Mouse (Mus musculus) hindbrain, embryonic 10.5 days (tissue): Measurements from ENCODE around the gene Dnajb1. TPM values are rescaled to one million over a fixed set of nuclear protein-coding genes. Genes with fewer than 3 reads are reported as not detected.
A peak's percentile ranks its signal among the peaks of the same experiment; 100 is the strongest.

Source experiments
- DNase-seq: peaks from one replicate; pipeline ENCODE4 v3.0.0-alpha.2; 2017; ENCODE audit warnings: low spot score
- H3K27ac ChIP-seq: fragments of 300-500 bp; sonication (generic); 2 replicates; pipeline ENCODE4 v1.5.1; 2016; ENCODE audit warnings: mild to moderate bottlenecking, moderate library complexity
- H3K27me3 ChIP-seq: fragments of 300-500 bp; sonication (generic); 2 replicates; pipeline ENCODE4 v1.6.1; 2016; ENCODE audit warnings: mild to moderate bottlenecking; ENCODE audit not compliant: poor library complexity, insufficient read depth, severe bottlenecking
- H3K36me3 ChIP-seq: fragments of 300-500 bp; sonication (generic); 2 replicates; pipeline ENCODE4 v1.6.1; 2016; ENCODE audit warnings: mild to moderate bottlenecking, moderate library complexity
- H3K4me1 ChIP-seq: fragments of 300-500 bp; sonication (generic); replicated peaks from 2 replicates; pipeline ENCODE4 v1.6.1; 2016; ENCODE audit warnings: mild to moderate bottlenecking
- H3K4me3 ChIP-seq: fragments of 300-500 bp; sonication (generic); 2 replicates; pipeline ENCODE4 v1.5.1; 2016; ENCODE audit warnings: mild to moderate bottlenecking, moderate library complexity
- H3K9me3 ChIP-seq: fragments of 300-500 bp; sonication (generic); 2 replicates; pipeline ENCODE4 v1.6.1; 2016; ENCODE audit warnings: mild to moderate bottlenecking, moderate library complexity
- WGBS: fragments of 180-500 bp; shearing (Covaris S2); methylation state at CpG from one replicate; pipeline ENCODE4 v1.1.7; 2016; 5-methylcytosine and 5-hydroxymethylcytosine counted together
- polyA plus RNA-seq: library from polyadenylated mRNA; unstranded; fragments of >200 nt; fragmentation: Nextera tagmentation; extraction: Ambion mirVana; gene quantifications from 2 replicates; pipeline ENCODE4 v1.2.1, GENCODE M21; 2016

Dnajb1 gene
- polyA plus RNA-seq, 1 experiment from 2014 or later, result 71.9 TPM

DNA sequence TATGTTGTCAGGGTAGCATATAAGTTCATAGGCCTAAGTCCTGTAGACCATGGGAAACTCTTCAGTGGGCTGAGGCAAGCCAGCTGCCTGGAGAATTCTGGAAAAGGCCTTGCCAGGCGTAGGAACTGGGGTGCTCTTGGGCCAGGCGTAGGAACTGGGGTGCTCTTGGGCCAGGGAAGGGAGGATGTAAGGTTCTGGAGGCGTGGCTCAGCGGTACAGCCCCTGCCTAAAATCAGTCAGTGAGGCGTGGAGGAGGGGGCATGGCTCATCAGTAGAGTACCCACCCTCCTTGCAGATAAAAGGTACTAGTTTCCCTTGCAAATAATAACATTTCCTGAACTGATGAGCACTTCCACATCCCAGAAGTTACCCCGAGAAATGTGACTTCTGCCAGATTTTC, 46.7 kb downstream of the Dnajb1 start:
- 92% methylated on average over 6 of the region's 6 CpGs for WGBS
- no peaks in the 10 kb centered on the region for H3K9me3 ChIP-seq

GRCm38 (mm10) chr8:83656043-83656442, 48.0 kb downstream of the Dnajb1 start:
- H3K27ac ChIP-seq, result no peak overlapping the region
- WGBS, result 91% methylated on average over 9 of the region's 9 CpGs

More for the DNA sequence above, 46.7 kb downstream of the Dnajb1 start:
- no peaks in the 10 kb centered on the region for H3K27me3 ChIP-seq
- no peak overlapping the region for H3K4me3 ChIP-seq
- H3K4me1 ChIP-seq, result peaks cover 30% of the 10 kb centered on the region
- H3K27ac ChIP-seq, result no peak overlapping the region
- DNase-seq, result no peak
- H3K36me3 ChIP-seq, result peaks cover 39% of the 10 kb centered on the region

GRCm38 (mm10) chr8:83656484-83657246, 48.7 kb downstream of the Dnajb1 start:
- no peak for DNase-seq
- Histone ChIP-seq H3K4me1 (peaks cover 49% of the 10 kb centered on the region), H3K27ac (peak overlapping the region; percentile 30; the same call in 1 of the 2 replicates), H3K4me3 (no peak overlapping the region), H3K9me3 (no peaks in the 10 kb centered on the region), H3K27me3 (no peaks in the 10 kb centered on the region), H3K36me3 (peaks cover 39% of the 10 kb centered on the region)
- whole genome bisulfite sequencing, result 80% methylated on average over 13 of the region's 13 CpGs

More at GRCm38 (mm10) chr8:83656043-83656442, 48.0 kb downstream of the Dnajb1 start:
- H3K9me3 ChIP-seq, result no peaks in the 10 kb centered on the region
- no peaks in the 10 kb centered on the region for H3K27me3 ChIP-seq
- peaks cover 43% of the 10 kb centered on the region for H3K4me1 ChIP-seq
- H3K4me3 ChIP-seq, result no peak overlapping the region
- no peak for DNase-seq
- H3K36me3 ChIP-seq, result peaks cover 39% of the 10 kb centered on the region

DNA sequence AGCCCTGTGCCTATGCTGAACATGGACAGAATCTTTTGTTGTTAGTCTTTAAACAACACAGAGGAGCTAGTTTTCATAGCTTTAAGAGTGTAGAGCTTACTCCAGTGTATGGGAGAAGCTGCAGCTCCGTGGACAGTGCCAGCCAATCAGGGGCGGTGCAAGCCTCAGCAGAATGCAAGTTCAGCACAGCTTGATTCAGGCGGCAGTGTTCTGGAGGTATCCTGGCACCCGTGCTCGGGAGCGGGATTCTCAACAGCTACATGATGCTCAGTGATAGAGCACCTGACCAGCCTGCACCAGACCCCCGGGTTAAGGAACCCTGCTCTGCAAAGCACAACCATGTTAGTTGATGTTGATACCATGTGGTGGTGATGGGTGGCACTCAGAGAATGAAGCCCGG, 52.6 kb downstream of the Dnajb1 start:
- Histone ChIP-seq H3K27ac (peak overlapping the region; percentile 57), H3K4me3 (peak overlapping the region; percentile 14; the same call in 1 of the 2 replicates), H3K27me3 (no peaks in the 10 kb centered on the region), H3K4me1 (peaks cover 53% of the 10 kb centered on the region), H3K9me3 (no peaks in the 10 kb centered on the region), H3K36me3 (peaks cover 55% of the 10 kb centered on the region)
- WGBS, result 11% methylated on average over 8 of the region's 8 CpGs
- DNase-seq, result no peak

- Histone ChIP-seq H3K27ac (peak overlapping the region; percentile 57), H3K9me3 (no peaks in the 10 kb centered on the region), H3K4me3 (peak overlapping the region; percentile 14; the same call in 1 of the 2 replicates), H3K4me1 (peaks cover 54% of the 10 kb centered on the region), H3K27me3 (no peaks in the 10 kb centered on the region), H3K36me3 (peaks cover 49% of the 10 kb centered on the region)
- DNase-seq, result peak; percentile 46
- 17% methylated on average over 22 of the region's 22 CpGs for WGBS
Measured at GRCm38 (mm10) chr8:83660995-83661680, 53.1 kb downstream of the Dnajb1 start.

Other genes with a start within 250 kb of the Dnajb1 start
- 2.9 and 3.5 TPM in 2 replicates for gene Clgn, start 218.3 kb upstream of the Dnajb1 start, polyA plus RNA-seq
- gene Scoc, start 149.8 kb upstream of the Dnajb1 start, polyA plus RNA-seq, result 112 and 114 TPM in 2 replicates
- gene Olfr370, start 72.4 kb upstream of the Dnajb1 start, polyA plus RNA-seq, result 0.10 and 0.16 TPM in 2 replicates
- 359 and 398 TPM in 2 replicates for gene Ndufb7, start 41.5 kb upstream of the Dnajb1 start, polyA plus RNA-seq
- gene Tecr, start 222 bp upstream of the Dnajb1 start, polyA plus RNA-seq, result 714 and 783 TPM in 2 replicates
- 221 and 240 TPM in 2 replicates for gene Gipc1, start 44.5 kb downstream of the Dnajb1 start, polyA plus RNA-seq
- gene Ptger1, start 58.5 kb downstream of the Dnajb1 start, polyA plus RNA-seq, result 0.58 and 0.62 TPM in 2 replicates
- gene Pkn1, start 91.0 kb downstream of the Dnajb1 start, polyA plus RNA-seq, result 28.2 and 29.9 TPM in 2 replicates
- gene Ddx39, start 107.0 kb downstream of the Dnajb1 start, polyA plus RNA-seq, result 253 and 322 TPM in 2 replicates
- gene Adgre5, start 133.1 kb downstream of the Dnajb1 start, polyA plus RNA-seq, result 6.9 and 9.3 TPM in 2 replicates